Mouse (Mus musculus): ENCODE results near the gene Zdhhc20. TPM values are rescaled to one million over a fixed set of nuclear protein-coding genes. Genes with fewer than 3 reads are reported as not detected.

Zdhhc20 gene
- polyA plus RNA-seq, 1 experiment from 2014 or later, result 11.4 TPM

DNA sequence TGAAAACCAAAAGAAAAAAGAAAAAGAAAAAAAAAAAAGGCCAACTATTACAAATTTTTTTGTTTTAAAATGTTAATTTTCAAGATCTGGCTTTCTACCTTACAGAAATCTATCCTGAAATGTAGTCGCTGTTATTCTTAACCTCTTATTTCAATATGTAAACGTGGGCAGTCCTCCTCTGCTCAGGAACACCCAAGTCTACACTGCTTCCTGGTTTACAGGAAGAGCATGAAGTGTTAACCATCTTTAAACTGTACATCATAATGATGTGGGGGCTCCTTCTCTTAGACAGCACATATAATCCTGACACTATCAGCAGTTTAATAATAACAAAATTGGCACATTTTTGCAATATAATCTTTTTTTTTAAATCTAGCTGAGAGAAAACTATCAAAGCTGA, 4.0 kb downstream of the Zdhhc20 start:
- H3K9me3 ChIP-seq (replicated peaks), result no peaks in the 10 kb centered on the region
- H3K27ac ChIP-seq, result no peak overlapping the region
- no peaks in the 10 kb centered on the region for H3K27me3 ChIP-seq
- H3K4me2 ChIP-seq, result no peak overlapping the region
- ATAC-seq (ENCODE audit: low read depth) (no peak), DNase-seq (no peak)
- H3K9ac ChIP-seq, result no peak overlapping the region
- peaks cover 42% of the 10 kb centered on the region for H3K4me1 ChIP-seq (replicated peaks)
- WGBS (ENCODE audit: insufficient replicate concordance), result 50% methylated on average over 2 of the region's 2 CpGs
- H3K36me3 ChIP-seq, result no peaks in the 10 kb centered on the region
- H3K4me3 ChIP-seq (replicated peaks), result no peak overlapping the region

DNA sequence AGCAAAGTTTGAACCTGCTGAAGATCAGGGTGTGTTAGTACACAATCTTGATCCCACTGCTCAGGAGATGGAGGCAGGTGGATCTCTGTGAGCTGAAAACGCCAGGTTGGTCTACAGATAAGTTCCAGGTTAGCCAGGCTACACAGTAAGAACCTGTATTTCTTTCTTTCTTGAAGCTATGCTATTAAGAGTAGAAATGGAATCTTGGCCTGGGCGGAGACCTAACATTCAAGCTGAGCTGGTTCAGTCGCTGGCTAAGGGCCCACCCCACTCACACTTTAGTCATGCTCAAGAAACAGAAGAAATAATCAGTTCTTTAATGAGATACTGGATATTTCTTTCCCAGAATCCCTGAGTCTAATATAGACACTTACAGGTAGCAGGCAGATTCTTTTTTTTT, 6.7 kb downstream of the Zdhhc20 start:
- DNase-seq (no peak), ATAC-seq (ENCODE audit: low read depth) (no peak)
- Histone ChIP-seq H3K9ac (no peak overlapping the region), H3K4me3 (replicated peaks) (no peak overlapping the region), H3K36me3 (no peaks in the 10 kb centered on the region), H3K4me2 (no peak overlapping the region), H3K27ac (no peak overlapping the region), H3K27me3 (no peaks in the 10 kb centered on the region), H3K4me1 (replicated peaks) (peaks cover 25% of the 10 kb centered on the region), H3K9me3 (replicated peaks) (no peaks in the 10 kb centered on the region)
- 68% methylated on average over 3 of the region's 3 CpGs for WGBS (ENCODE audit: insufficient replicate concordance)

DNA sequence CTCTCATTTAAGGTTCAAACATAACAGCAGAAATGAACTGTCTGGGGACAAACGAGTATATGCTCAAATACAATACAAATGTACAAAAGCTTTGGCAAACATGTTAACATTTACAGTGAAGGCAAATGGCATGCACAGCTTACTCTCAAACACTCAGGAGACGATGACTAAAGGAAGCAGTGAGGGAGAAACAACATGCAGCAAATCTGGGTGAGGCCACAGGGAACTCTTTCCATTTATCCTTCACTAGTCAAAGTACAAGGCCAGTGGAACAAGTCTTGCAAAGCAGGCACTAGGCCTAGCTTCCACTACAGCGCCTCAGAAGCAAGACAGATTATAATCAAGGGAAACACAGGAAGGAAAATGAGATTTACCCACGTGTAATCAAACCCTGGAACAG, 7.4 kb downstream of the Zdhhc20 start:
- Histone ChIP-seq H3K4me3 (replicated peaks) (no peak overlapping the region), H3K4me1 (replicated peaks) (peaks cover 20% of the 10 kb centered on the region), H3K36me3 (no peaks in the 10 kb centered on the region), H3K27ac (no peak overlapping the region), H3K9me3 (replicated peaks) (no peaks in the 10 kb centered on the region), H3K4me2 (no peak overlapping the region), H3K9ac (no peak overlapping the region), H3K27me3 (no peaks in the 10 kb centered on the region)
- ATAC-seq (ENCODE audit: low read depth), result no peak
- DNase-seq, result no peak
- 38% methylated on average over 4 of the region's 4 CpGs for WGBS (ENCODE audit: insufficient replicate concordance)

DNA sequence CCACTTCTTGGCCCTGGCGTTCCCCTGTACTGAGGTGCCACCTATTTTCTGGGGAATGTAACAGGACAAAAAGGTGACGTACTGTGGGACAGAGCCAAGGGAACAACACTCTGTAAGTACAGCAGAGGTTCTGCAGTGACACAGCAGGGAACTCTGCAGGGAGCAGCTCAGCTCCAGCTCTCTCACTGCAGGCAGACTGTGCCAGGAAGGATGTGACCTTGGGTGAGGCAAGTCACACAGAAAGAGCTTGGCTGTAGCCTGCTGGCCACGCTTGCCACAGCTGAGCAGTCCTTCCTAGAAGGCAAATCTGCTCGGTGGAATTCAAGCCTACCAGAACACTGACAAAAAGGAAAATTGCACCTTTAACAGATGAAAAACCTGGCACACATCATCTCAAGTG, 8.3 kb downstream of the Zdhhc20 start:
- DNase-seq (no peak), ATAC-seq (ENCODE audit: low read depth) (no peak)
- WGBS (ENCODE audit: insufficient replicate concordance), result 64% methylated on average over 4 of the region's 4 CpGs
- H3K27ac ChIP-seq, result peak overlapping the region; percentile 27; the same call in 1 of the 2 replicates
- no peaks in the 10 kb centered on the region for H3K9me3 ChIP-seq (replicated peaks)
- peaks cover 19% of the 10 kb centered on the region for H3K4me1 ChIP-seq (replicated peaks)
- no peaks in the 10 kb centered on the region for H3K36me3 ChIP-seq
- no peak overlapping the region for H3K9ac ChIP-seq
- no peaks in the 10 kb centered on the region for H3K27me3 ChIP-seq
- H3K4me3 ChIP-seq (replicated peaks), result no peak overlapping the region
- H3K4me2 ChIP-seq, result no peak overlapping the region

DNA sequence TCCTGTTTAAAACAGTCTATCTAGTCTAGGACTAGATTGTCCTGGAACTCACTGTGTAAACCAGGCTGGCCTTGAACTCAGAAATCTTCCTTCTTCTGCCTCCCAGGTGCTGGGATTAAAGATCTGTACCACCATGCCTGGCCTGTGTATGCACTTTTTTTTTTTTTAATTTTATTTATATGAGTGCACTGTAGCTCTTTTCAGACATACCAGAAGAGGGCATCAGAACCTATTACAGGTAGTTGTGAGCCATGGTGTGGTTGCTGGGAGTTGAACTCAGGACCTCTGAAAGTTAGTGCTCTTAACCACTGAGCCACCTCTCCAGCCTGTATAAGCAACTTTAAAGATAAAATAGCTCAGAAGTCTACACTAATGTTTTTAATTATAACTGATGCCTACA, 9.0 kb downstream of the Zdhhc20 start:
- ATAC-seq (ENCODE audit: low read depth), result no peak
- H3K27me3 ChIP-seq, result no peaks in the 10 kb centered on the region
- H3K4me2 ChIP-seq, result no peak overlapping the region
- H3K9ac ChIP-seq, result no peak overlapping the region
- no peak overlapping the region for H3K27ac ChIP-seq
- peaks cover 15% of the 10 kb centered on the region for H3K4me1 ChIP-seq (replicated peaks)
- no peaks in the 10 kb centered on the region for H3K36me3 ChIP-seq
- no peak for DNase-seq
- no peak overlapping the region for H3K4me3 ChIP-seq (replicated peaks)
- no peaks in the 10 kb centered on the region for H3K9me3 ChIP-seq (replicated peaks)

DNA sequence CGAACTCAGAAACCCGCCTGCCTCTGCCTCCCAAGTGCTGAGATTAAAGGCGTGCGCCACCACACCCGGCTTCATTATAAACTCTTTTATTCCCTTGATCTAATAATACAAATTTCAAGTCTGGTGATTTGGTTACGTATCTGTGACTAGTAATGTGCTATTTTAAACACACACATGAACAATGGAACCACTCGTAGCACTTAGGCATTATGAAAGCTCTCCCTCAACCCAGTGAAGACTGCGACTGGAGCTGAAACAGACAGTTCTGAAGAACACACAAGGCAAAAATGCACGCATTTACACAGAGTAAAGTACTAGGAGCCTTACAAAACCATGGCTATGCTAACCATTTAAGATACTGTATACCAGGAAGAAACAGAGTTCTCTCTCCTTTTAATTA, 12.2 kb downstream of the Zdhhc20 start:
- no peaks in the 10 kb centered on the region for H3K9me3 ChIP-seq (replicated peaks)
- H3K9ac ChIP-seq, result no peak overlapping the region
- H3K36me3 ChIP-seq, result no peaks in the 10 kb centered on the region
- no peak overlapping the region for H3K4me2 ChIP-seq
- H3K4me3 ChIP-seq (replicated peaks), result no peak overlapping the region
- H3K27me3 ChIP-seq, result no peaks in the 10 kb centered on the region
- no peak overlapping the region for H3K27ac ChIP-seq
- WGBS (ENCODE audit: insufficient replicate concordance), result 85% methylated on average over 9 of the region's 9 CpGs
- H3K4me1 ChIP-seq (replicated peaks), result peaks cover 12% of the 10 kb centered on the region
- DNase-seq, result no peak
- ATAC-seq (ENCODE audit: low read depth), result no peak

DNA sequence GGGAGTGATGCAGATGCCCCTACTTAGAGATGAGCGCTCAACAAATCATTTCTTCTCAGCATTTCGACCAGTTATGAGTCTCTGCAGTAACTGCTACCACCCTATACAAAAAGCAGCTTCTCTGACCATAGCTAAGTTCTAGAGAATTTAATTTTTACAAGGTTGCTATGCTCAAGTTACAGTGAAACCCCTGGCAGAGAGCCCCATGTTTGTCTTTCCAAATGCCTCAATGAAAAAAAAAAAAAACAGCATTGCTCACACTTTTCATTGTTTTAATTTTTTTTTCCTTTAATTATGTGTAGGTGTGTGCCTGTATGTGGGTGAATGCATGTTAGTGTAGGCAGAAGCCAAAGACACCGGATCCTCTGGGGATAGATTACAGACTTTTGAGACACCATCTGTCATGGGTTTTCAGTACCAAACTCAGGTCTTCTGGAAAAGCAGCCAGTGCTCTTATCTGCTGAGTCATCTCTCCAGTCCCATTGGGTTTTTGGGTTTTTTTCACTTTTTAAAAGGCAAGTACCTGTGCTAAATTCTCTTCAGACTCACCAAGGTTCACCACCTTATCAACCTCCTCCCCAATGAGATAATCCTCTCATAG, 23.3 kb downstream of the Zdhhc20 start:
- Histone ChIP-seq H3K4me1 (replicated peaks) (peaks cover 4% of the 10 kb centered on the region; the same call in 1 of the 2 replicates), H3K36me3 (peaks cover 9% of the 10 kb centered on the region; the same call in 1 of the 2 replicates), H3K27ac (no peak overlapping the region), H3K4me3 (replicated peaks) (no peak overlapping the region), H3K4me2 (no peak overlapping the region), H3K9me3 (replicated peaks) (no peaks in the 10 kb centered on the region), H3K27me3 (no peaks in the 10 kb centered on the region), H3K9ac (no peak overlapping the region)
- WGBS (ENCODE audit: insufficient replicate concordance), result 77% methylated on average over 3 of the region's 3 CpGs
- DNase-seq (no peak), ATAC-seq (ENCODE audit: low read depth) (no peak)

DNA sequence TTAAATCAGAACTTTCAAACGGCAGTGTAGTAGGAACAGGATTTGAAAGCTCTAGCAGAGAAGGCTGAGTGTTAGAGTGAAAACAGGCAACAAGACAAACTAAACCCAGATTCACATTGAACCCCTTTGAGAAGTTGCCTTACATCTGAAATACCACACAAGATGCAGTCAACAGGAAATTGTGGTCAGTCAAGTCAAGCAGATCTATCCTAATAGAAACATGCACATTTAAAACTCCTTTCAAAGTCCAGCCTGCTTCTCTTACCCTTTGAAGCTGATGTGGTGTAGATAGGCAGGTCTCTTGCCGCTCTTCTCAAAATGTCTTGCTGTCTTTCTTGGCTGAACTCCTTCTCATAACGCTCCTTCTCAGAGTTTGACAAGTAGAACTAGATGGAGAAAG, 24.8 kb downstream of the Zdhhc20 start:
- H3K9ac ChIP-seq, result no peak overlapping the region
- whole genome bisulfite sequencing (ENCODE audit: insufficient replicate concordance), result 43% methylated on average over 3 of the region's 3 CpGs
- DNase-seq, result no peak
- H3K36me3 ChIP-seq, result peaks cover 9% of the 10 kb centered on the region; the same call in 1 of the 2 replicates
- H3K4me2 ChIP-seq, result no peak overlapping the region
- ATAC-seq (ENCODE audit: low read depth), result no peak
- H3K27ac ChIP-seq, result no peak overlapping the region
- no peaks in the 10 kb centered on the region for H3K27me3 ChIP-seq
- H3K9me3 ChIP-seq (replicated peaks), result no peaks in the 10 kb centered on the region
- H3K4me3 ChIP-seq (replicated peaks), result no peak overlapping the region
- H3K4me1 ChIP-seq (replicated peaks), result peaks cover 4% of the 10 kb centered on the region; the same call in 1 of the 2 replicates

DNA sequence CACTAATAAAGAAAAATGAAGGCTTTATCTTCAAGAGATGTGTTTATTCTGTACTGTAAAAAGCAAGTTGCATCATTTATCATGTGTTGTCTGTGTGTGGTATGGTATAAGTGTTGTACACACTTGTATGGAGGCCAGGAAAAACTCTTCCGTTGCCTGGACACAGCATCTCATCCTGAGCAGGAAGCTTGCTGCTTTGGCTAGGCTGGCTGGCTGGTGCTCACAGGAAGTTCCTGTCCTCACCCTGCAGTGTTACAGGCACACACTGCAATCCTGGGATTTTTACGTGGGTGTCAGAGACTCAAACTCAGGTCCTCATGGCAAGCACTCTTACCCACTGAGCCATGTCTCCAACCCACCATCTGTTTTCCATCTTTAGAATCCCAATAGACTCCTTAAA, 26.9 kb downstream of the Zdhhc20 start:
- Histone ChIP-seq H3K27me3 (no peaks in the 10 kb centered on the region), H3K9me3 (replicated peaks) (no peaks in the 10 kb centered on the region), H3K4me3 (replicated peaks) (no peak overlapping the region), H3K9ac (no peak overlapping the region), H3K4me1 (replicated peaks) (peaks cover 4% of the 10 kb centered on the region; the same call in 1 of the 2 replicates), H3K27ac (no peak overlapping the region), H3K36me3 (0 out of 2 replicates have a peak, but pooled peaks cover 5% of the 10 kb centered on the region), H3K4me2 (no peak overlapping the region)
- 59% methylated on average over 2 of the region's 2 CpGs for WGBS (ENCODE audit: insufficient replicate concordance)
- ATAC-seq (ENCODE audit: low read depth) (no peak), DNase-seq (no peak)

DNA sequence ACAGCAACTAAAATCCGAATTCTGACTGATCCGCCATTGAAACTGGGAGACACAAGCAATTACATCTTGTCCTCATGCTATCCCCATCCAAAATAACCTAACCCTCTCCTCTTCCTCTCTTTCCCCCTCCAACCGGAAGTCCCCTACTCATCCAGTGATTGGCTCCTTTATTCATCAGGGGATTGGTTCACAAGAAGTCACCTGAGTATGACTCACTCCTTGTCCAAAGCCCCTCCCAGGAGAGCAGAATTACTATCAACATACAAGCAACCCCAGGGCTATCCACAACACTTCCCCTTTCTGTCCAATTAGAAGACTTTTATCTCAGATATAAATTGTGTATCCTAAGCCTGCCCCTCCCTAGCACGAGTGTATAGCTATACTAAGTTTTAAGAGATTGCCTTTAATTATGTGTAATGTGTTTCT, 28.1 kb downstream of the Zdhhc20 start:
- ATAC-seq (ENCODE audit: low read depth), result peak; percentile 58; the same call in 1 of the 2 replicates
- no peaks in the 10 kb centered on the region for H3K9me3 ChIP-seq (replicated peaks)
- no peak overlapping the region for H3K4me3 ChIP-seq (replicated peaks)
- 0 out of 2 replicates have a peak, but pooled peaks cover 7% of the 10 kb centered on the region for H3K36me3 ChIP-seq
- H3K9ac ChIP-seq, result no peak overlapping the region
- DNase-seq, result no peak
- no peak overlapping the region for H3K27ac ChIP-seq
- H3K4me1 ChIP-seq (replicated peaks), result peaks cover 3% of the 10 kb centered on the region; the same call in 1 of the 2 replicates
- WGBS (ENCODE audit: insufficient replicate concordance), result 66% methylated on average over 4 of the region's 4 CpGs
- no peaks in the 10 kb centered on the region for H3K27me3 ChIP-seq
- H3K4me2 ChIP-seq, result no peak overlapping the region

DNA sequence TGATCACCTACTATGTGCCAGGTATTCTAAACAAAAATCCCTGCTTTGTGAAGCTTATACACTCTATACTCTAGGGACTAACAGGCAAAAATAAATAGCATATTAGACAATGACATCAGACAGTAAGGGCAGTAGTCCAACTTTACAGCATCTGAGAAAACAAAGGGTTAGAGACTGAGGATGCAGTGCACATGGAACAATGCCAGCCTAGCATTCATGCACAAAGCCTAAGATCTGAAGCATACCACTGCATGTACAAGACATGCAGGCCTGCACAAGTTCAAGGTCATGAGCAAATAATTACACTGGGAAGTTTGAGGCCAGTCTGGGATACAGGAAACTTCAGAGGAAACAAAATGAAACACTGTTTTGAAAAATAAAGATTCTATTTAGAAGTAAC, 30.6 kb downstream of the Zdhhc20 start:
- DNase-seq (no peak), ATAC-seq (ENCODE audit: low read depth) (no peak)
- H3K27me3 ChIP-seq, result no peaks in the 10 kb centered on the region
- no peak overlapping the region for H3K4me3 ChIP-seq (replicated peaks)
- no peaks in the 10 kb centered on the region for H3K9me3 ChIP-seq (replicated peaks)
- H3K27ac ChIP-seq, result no peak overlapping the region
- no peak overlapping the region for H3K9ac ChIP-seq
- 0 out of 2 replicates have a peak, but pooled peaks cover 2% of the 10 kb centered on the region for H3K36me3 ChIP-seq
- no peaks in the 10 kb centered on the region for H3K4me1 ChIP-seq (replicated peaks)
- H3K4me2 ChIP-seq, result no peak overlapping the region

DNA sequence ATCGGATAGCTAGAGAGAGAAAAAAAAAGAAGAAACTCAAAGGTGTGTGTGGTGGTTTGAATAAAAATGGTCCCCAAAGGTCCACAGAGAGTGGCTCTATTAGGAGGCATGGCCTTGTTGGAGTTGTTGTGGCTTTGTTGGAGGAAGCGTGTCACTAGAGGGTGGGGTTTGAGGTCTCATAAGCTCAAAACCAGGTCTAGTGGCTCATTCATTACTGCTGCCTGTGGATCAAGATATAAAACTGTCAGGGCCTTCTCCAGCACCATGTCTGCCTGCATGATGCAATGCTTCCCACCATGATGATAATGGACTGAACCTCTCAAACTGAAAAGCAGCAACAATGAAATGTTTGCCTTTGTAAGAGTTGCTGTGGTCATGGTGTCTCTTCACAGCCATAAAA, 31.5 kb downstream of the Zdhhc20 start:
- Histone ChIP-seq H3K9ac (no peak overlapping the region), H3K4me3 (replicated peaks) (no peak overlapping the region)

More for the DNA sequence above, 31.5 kb downstream of the Zdhhc20 start:
- no peaks in the 10 kb centered on the region for H3K4me1 ChIP-seq (replicated peaks)
- DNase-seq (no peak), ATAC-seq (ENCODE audit: low read depth) (no peak)
- H3K9me3 ChIP-seq (replicated peaks), result no peaks in the 10 kb centered on the region
- H3K27me3 ChIP-seq, result no peaks in the 10 kb centered on the region
- no peak overlapping the region for H3K27ac ChIP-seq
- WGBS (ENCODE audit: insufficient replicate concordance), result 71% methylated on average over 2 of the region's 2 CpGs
- no peak overlapping the region for H3K4me2 ChIP-seq
- H3K36me3 ChIP-seq, result 0 out of 2 replicates have a peak, but pooled peaks cover 2% of the 10 kb centered on the region

All from liver, embryonic 13.5 days (tissue).